Mouse (Mus musculus): ENCODE results near the gene Cd40lg. TPM values are rescaled to one million over a fixed set of nuclear protein-coding genes. Genes with fewer than 3 reads are reported as not detected.

Cd40lg gene
- total and polyA plus RNA-seq, 3 experiments, result 0.19 to 0.21 TPM; not detected in 1

DNA sequence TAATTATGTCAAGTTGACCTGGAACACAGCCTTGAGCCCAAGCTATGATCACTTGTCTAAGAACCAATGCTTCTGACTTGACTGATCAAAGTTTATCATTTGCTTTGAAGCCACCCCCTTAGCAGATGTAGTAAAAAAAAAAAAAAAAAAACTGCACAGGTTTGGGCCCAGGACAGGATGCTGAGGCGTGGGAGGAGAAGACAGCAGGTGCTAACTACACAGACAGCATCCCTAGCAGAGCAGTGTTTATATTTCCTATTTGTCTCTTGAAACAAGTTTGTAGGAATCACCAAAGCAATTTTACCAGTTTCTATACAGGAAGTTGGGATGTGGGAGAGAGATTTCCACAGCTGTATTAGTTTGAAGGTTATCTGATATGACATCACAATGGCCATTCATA, 1.4 kb upstream of the Cd40lg start:
- Histone ChIP-seq H3K4me2 (ENCODE audit: insufficient read depth, low read depth, poor library complexity, severe bottlenecking) (no peak overlapping the region), H3K9ac (ENCODE audit: insufficient read depth, low read depth) (no peak overlapping the region), H3K4me3 (replicated peaks in 1 of 3; ENCODE audit: low read depth in 2 of 3, low read length in 2 of 3, poor library complexity in 1 of 3) (no peak overlapping the region), H3K27ac (ENCODE audit: insufficient read depth, low read depth) (no peak overlapping the region), H3K4me1 (ENCODE audit: control insufficient read depth in 1 of 2, insufficient read depth in 2 of 2) (no peaks in the 10 kb centered on the region), H3K36me3 (replicated peaks in 1 of 2; ENCODE audit: control insufficient read depth in 1 of 2, insufficient read depth in 1 of 2, low read length in 1 of 2) (no peaks in the 10 kb centered on the region), H3K79me2 (replicated peaks; ENCODE audit: control insufficient read depth, extremely low read depth, insufficient read depth, poor library complexity, severe bottlenecking) (no peaks in the 10 kb centered on the region), H3K9me3 (replicated peaks; ENCODE audit: low read length) (no peaks in the 10 kb centered on the region), H3K27me3 (replicated peaks) (no peaks in the 10 kb centered on the region)
- TF ChIP-seq GABPA (IDR thresholded peaks at IDR 0.05; ENCODE audit: insufficient replicate concordance, low read depth, low read length), result no peak
- TF ChIP-seq MAZ (IDR thresholded peaks at IDR 0.05; ENCODE audit: low read depth, low read length), result no peak
- no peak for TF ChIP-seq KAT2A (IDR thresholded peaks at IDR 0.05; ENCODE audit: insufficient replicate concordance, low read length)
- no peak for TF ChIP-seq MXI1 (IDR thresholded peaks at IDR 0.05; ENCODE audit: low read depth, low read length)
- no peak for TF ChIP-seq UBTF (IDR thresholded peaks at IDR 0.05; ENCODE audit: low read depth, low read length)
- TF ChIP-seq HCFC1 (IDR thresholded peaks at IDR 0.05; ENCODE audit: low read depth, low read length), result no peak
- no peak for TF ChIP-seq IRF4 (IDR thresholded peaks at IDR 0.05; ENCODE audit: low read depth, low read length)
- TF ChIP-seq JUND (conservative IDR thresholded peaks at IDR 0.05; ENCODE audit: low read depth, low read length), result no peak
- TF ChIP-seq MAX (IDR thresholded peaks at IDR 0.05; ENCODE audit: low read length), result no peak
- TF ChIP-seq BHLHE40 (IDR thresholded peaks at IDR 0.05; ENCODE audit: low read depth, low read length), result no peak
- no peak for TF ChIP-seq ELF1 (IDR thresholded peaks at IDR 0.05; ENCODE audit: low read depth, low read length)
- TF ChIP-seq POLR2A (IDR thresholded peaks at IDR 0.05; ENCODE audit: low read depth, low read length), result no peak
- dilution Hi-C loops (cut with MboI; ENCODE audit: extremely low pct_ligation_motif_present, extremely low pct_unique_long_range_greater_than_20kb, low sequenced_read_pairs), result no loop called here
- in situ Hi-C loops (cut with MboI; ENCODE audit: low pct_ligation_motif_present, low pct_unique_long_range_greater_than_20kb, low sequenced_read_pairs), result no loop called here
- DNase-seq (ENCODE audit: extremely low read depth), result no peak

- Histone ChIP-seq H3K4me2 (ENCODE audit: insufficient read depth, low read depth, poor library complexity, severe bottlenecking) (no peak overlapping the region), H3K27ac (ENCODE audit: insufficient read depth, low read depth) (no peak overlapping the region), H3K4me3 (replicated peaks in 1 of 3; ENCODE audit: low read depth in 2 of 3, low read length in 2 of 3, poor library complexity in 1 of 3) (no peak overlapping the region), H3K4me1 (ENCODE audit: control insufficient read depth in 1 of 2, insufficient read depth in 2 of 2) (no peaks in the 10 kb centered on the region), H3K9ac (ENCODE audit: insufficient read depth, low read depth) (no peak overlapping the region), H3K79me2 (replicated peaks; ENCODE audit: control insufficient read depth, extremely low read depth, insufficient read depth, poor library complexity, severe bottlenecking) (no peaks in the 10 kb centered on the region), H3K9me3 (replicated peaks; ENCODE audit: low read length) (no peaks in the 10 kb centered on the region), H3K27me3 (replicated peaks) (no peaks in the 10 kb centered on the region), H3K36me3 (replicated peaks in 1 of 2; ENCODE audit: control insufficient read depth in 1 of 2, insufficient read depth in 1 of 2, low read length in 1 of 2) (no peaks in the 10 kb centered on the region)
- TF ChIP-seq JUND (conservative IDR thresholded peaks at IDR 0.05; ENCODE audit: low read depth, low read length) (no peak), ELF1 (IDR thresholded peaks at IDR 0.05; ENCODE audit: low read depth, low read length) (no peak), CTCF (conservative IDR thresholded peaks at IDR 0.05 in 1 of 2, IDR thresholded peaks at IDR 0.05 in 1 of 2; ENCODE audit: low read depth in 2 of 2, low read length in 2 of 2) (no peak), BHLHE40 (IDR thresholded peaks at IDR 0.05; ENCODE audit: low read depth, low read length) (no peak), USF1 (IDR thresholded peaks at IDR 0.05; ENCODE audit: low read depth, low read length) (no peak), POLR2AphosphoS2 (IDR thresholded peaks at IDR 0.05; ENCODE audit: low read depth, low read length) (no peak), JUN (IDR thresholded peaks at IDR 0.05; ENCODE audit: insufficient read depth, low read depth, low read length) (no peak), MAX (IDR thresholded peaks at IDR 0.05; ENCODE audit: low read length) (no peak)
- no peak for DNase-seq (ENCODE audit: extremely low read depth)
- in situ Hi-C loops (cut with MboI; ENCODE audit: low pct_ligation_motif_present, low pct_unique_long_range_greater_than_20kb, low sequenced_read_pairs), result no loop called here
- dilution Hi-C loops (cut with MboI; ENCODE audit: extremely low pct_ligation_motif_present, extremely low pct_unique_long_range_greater_than_20kb, low sequenced_read_pairs), result no loop called here
Measured at GRCm38 (mm10) chrX:57212862-57213261, 919 bp downstream of the Cd40lg start.
